Mouse (Mus musculus): ENCODE measurements at regions not wholly inside any gene's neighbourhood (a gene's known extent, or its start where the extent isn't known, plus 50 kb on each side); places are given as distances from the start of the nearest gene placed in this dataset.

- no peak for DNase-seq (ENCODE audit: low spot score in 2 of 2)
Observed at GRCm38 (mm10) chr13:16100253-16100652, 88.6 kb downstream of the Inhba start.

- DNase-seq (ENCODE audit: low spot score in 2 of 2): no peak
Observed at GRCm38 (mm10) chr13:16114837-16115236, 103.2 kb downstream of the Inhba start.

GRCm38 (mm10) chr13:16146686-16147085 lies 135.0 kb downstream of the Inhba start:
- no peak for DNase-seq (ENCODE audit: low spot score in 2 of 2)

GRCm38 (mm10) chr13:16154926-16155325 lies 143.3 kb downstream of the Inhba start:
- no peak for DNase-seq (ENCODE audit: low spot score in 2 of 2)

- DNase-seq (ENCODE audit: low spot score in 2 of 2): no peak
Observed at GRCm38 (mm10) chr13:16165204-16165894, 153.7 kb downstream of the Inhba start.

- DNase-seq (ENCODE audit: low spot score in 2 of 2): no peak
Observed at GRCm38 (mm10) chr13:16196692-16197091, 185.0 kb downstream of the Inhba start.

GRCm38 (mm10) chr13:16200046-16200445 lies 188.4 kb downstream of the Inhba start:
- DNase-seq (ENCODE audit: low spot score in 2 of 2): no peak

- DNase-seq (ENCODE audit: low spot score in 2 of 2): no peak
Observed at GRCm38 (mm10) chr13:16203147-16203546, 191.5 kb downstream of the Inhba start.

- no peak for DNase-seq (ENCODE audit: low spot score in 2 of 2)
Observed at GRCm38 (mm10) chr13:16204097-16204496, 192.4 kb downstream of the Inhba start.

GRCm38 (mm10) chr13:16211482-16211881 lies 199.8 kb downstream of the Inhba start:
- DNase-seq (ENCODE audit: low spot score in 2 of 2): no peak

- DNase-seq (ENCODE audit: low spot score in 2 of 2): no peak
Observed at GRCm38 (mm10) chr13:16219877-16220276, 208.2 kb downstream of the Inhba start.

GRCm38 (mm10) chr13:16222942-16223600 lies 211.4 kb downstream of the Inhba start:
- no peak for DNase-seq (ENCODE audit: low spot score in 2 of 2)

GRCm38 (mm10) chr13:16261145-16261544 lies 249.5 kb downstream of the Inhba start:
- DNase-seq (ENCODE audit: low spot score in 2 of 2): no peak

- DNase-seq (ENCODE audit: low spot score in 2 of 2): no peak
Observed at GRCm38 (mm10) chr13:16279974-16280373, 268.3 kb downstream of the Inhba start.

GRCm38 (mm10) chr13:16280742-16281141 lies 269.1 kb downstream of the Inhba start:
- DNase-seq (ENCODE audit: low spot score in 2 of 2): no peak

- DNase-seq (ENCODE audit: low spot score in 2 of 2): no peak
Observed at GRCm38 (mm10) chr13:16281777-16282176, 270.1 kb downstream of the Inhba start.

- DNase-seq (ENCODE audit: low spot score in 2 of 2): no peak
Observed at GRCm38 (mm10) chr13:16282230-16282629, 270.6 kb downstream of the Inhba start.

- DNase-seq (ENCODE audit: low spot score in 2 of 2): no peak
Observed at GRCm38 (mm10) chr13:16283336-16283735, 271.7 kb downstream of the Inhba start.

GRCm38 (mm10) chr13:16289633-16290032 lies 278.0 kb downstream of the Inhba start:
- DNase-seq (ENCODE audit: low spot score in 2 of 2): no peak

GRCm38 (mm10) chr13:16290784-16291183 lies 279.1 kb downstream of the Inhba start:
- no peak for DNase-seq (ENCODE audit: low spot score in 2 of 2)

GRCm38 (mm10) chr13:16291661-16292291 lies 280.1 kb downstream of the Inhba start:
- DNase-seq (ENCODE audit: low spot score in 2 of 2): no peak

- no peak for DNase-seq (ENCODE audit: low spot score in 2 of 2)
Observed at GRCm38 (mm10) chr13:16299756-16300155, 288.1 kb downstream of the Inhba start.

- no peak for DNase-seq (ENCODE audit: low spot score in 2 of 2)
Observed at GRCm38 (mm10) chr13:16314669-16315068, 303.0 kb downstream of the Inhba start.
